Mouse (Mus musculus) embryonic fibroblast, embryonic 13.5 days (primary cell): ENCODE measurements around the gene Otulin.

Experiments used
- CTCF ChIP-seq: IDR thresholded peaks from 2 replicates; pipeline ENCODE4 v1.5.1; 2011; ENCODE audit warnings: mild to moderate bottlenecking, control low read depth, low read length, moderate library complexity, borderline replicate concordance; ENCODE audit not compliant: insufficient read depth
- POLR2A ChIP-seq: IDR thresholded peaks from 2 replicates; pipeline ENCODE4 v1.6.1; 2011; ENCODE audit warnings: low read depth, mild to moderate bottlenecking, control low read depth, low read length, moderate library complexity

DNA sequence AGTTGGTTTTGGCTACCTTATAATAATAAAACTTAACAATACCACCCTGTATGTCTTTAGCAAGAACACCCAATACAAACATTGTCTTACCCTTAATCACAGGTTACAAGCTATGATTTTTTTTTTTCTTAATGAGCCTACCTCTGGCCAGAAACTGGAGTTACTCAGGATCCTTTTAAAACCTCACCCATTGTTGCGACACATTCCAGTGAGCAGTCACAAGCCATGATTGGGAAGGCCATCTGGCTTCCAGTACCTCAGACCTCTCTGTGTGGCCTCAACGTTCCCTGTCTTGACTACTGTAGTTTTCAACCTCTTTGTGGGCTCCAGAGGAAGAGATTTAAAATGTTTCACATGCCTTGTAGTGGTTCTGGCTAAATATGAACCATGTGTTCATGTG lies 60.6 kb downstream of the Otulin start:
- TF ChIP-seq POLR2A (no peak), CTCF (no peak)
